Mouse (Mus musculus): Measurements from ENCODE around the gene Pard3b.

- TF ChIP-seq CTCF (conservative IDR thresholded peaks at IDR 0.05; ENCODE audit: insufficient read depth, insufficient read length, low read depth, low read length) (no peak), POLR2A (IDR thresholded peaks at IDR 0.05; ENCODE audit: low read depth, low read length) (no peak)
These were observed 956.8 kb downstream of the Pard3b start for GRCm38 (mm10) chr1:62595401-62595800.

Measured in kidney, adult 2 months (tissue).